Mouse (Mus musculus): Measurements from ENCODE around the gene Tspan12. TPM values are rescaled to one million over a fixed set of nuclear protein-coding genes. Genes with fewer than 3 reads are reported as not detected.

Tspan12 gene
- total and polyA plus RNA-seq, 3 experiments: not detected

GRCm38 (mm10) chr6:21740606-21741005, 111.7 kb downstream of the Tspan12 start:
- Histone ChIP-seq H3K4me1 (ENCODE audit: control insufficient read depth in 1 of 2, insufficient read depth in 2 of 2, low read length in 2 of 2) (no peaks in the 10 kb centered on the region), H3K27me3 (ENCODE audit: control insufficient read depth in 1 of 2, insufficient read depth in 2 of 2, low read length in 2 of 2) (no peaks in the 10 kb centered on the region; a peak in 1 of 4 replicates), H3K79me2 (ENCODE audit: control insufficient read depth, insufficient read depth, low read length, poor library complexity) (no peaks in the 10 kb centered on the region), H3K9me3 (replicated peaks; ENCODE audit: insufficient read depth, low read length) (no peaks in the 10 kb centered on the region), H3K27ac (ENCODE audit: control insufficient read depth, low read depth, low read length) (no peak overlapping the region), H3K9ac (ENCODE audit: control insufficient read depth, low read depth, low read length, poor library complexity, severe bottlenecking) (no peak overlapping the region), H3K36me3 (ENCODE audit: control insufficient read depth in 1 of 2, insufficient read depth in 2 of 2, low read length in 2 of 2) (no peaks in the 10 kb centered on the region), H3K4me3 (ENCODE audit: control insufficient read depth in 1 of 2, insufficient read depth in 1 of 2, low read depth in 2 of 2, low read length in 2 of 2) (no peak overlapping the region)
- no peak for DNase-seq (ENCODE audit: low read depth, low spot score)
- TF ChIP-seq RAD21 (IDR thresholded peaks at IDR 0.05; ENCODE audit: low read depth, low read length): no peak
- TF ChIP-seq USF1 (IDR thresholded peaks at IDR 0.05; ENCODE audit: low read depth, low read length): no peak
- TF ChIP-seq POLR2AphosphoS5 (IDR thresholded peaks at IDR 0.05; ENCODE audit: borderline replicate concordance, low read depth, low read length): no peak
- TF ChIP-seq CHD1 (IDR thresholded peaks at IDR 0.05; ENCODE audit: low read depth, low read length): no peak
- no peak for TF ChIP-seq POLR2AphosphoS2 (IDR thresholded peaks at IDR 0.05; ENCODE audit: low read length)
- TF ChIP-seq UBTF (IDR thresholded peaks at IDR 0.05; ENCODE audit: borderline replicate concordance, insufficient read depth, low read depth, low read length): no peak
- no peak for TF ChIP-seq HCFC1 (IDR thresholded peaks at IDR 0.05; ENCODE audit: low read depth, low read length)
- TF ChIP-seq POLR2A (IDR thresholded peaks at IDR 0.05; ENCODE audit: control insufficient read depth in 1 of 2, insufficient read depth in 1 of 2, low read depth in 1 of 2, low read length in 2 of 2, poor library complexity in 1 of 2): no peak
- no peak for TF ChIP-seq JUND (IDR thresholded peaks at IDR 0.05; ENCODE audit: low read depth, low read length)
- no peak for TF ChIP-seq ZC3H11A (IDR thresholded peaks at IDR 0.05; ENCODE audit: low read depth, low read length)
- no peak for TF ChIP-seq TAL1 (IDR thresholded peaks at IDR 0.05; ENCODE audit: low read length)
- no peak for TF ChIP-seq GABPA (IDR thresholded peaks at IDR 0.05; ENCODE audit: low read depth, low read length)
- no peak for TF ChIP-seq TCF12 (IDR thresholded peaks at IDR 0.05; ENCODE audit: low read depth, low read length)

DNA sequence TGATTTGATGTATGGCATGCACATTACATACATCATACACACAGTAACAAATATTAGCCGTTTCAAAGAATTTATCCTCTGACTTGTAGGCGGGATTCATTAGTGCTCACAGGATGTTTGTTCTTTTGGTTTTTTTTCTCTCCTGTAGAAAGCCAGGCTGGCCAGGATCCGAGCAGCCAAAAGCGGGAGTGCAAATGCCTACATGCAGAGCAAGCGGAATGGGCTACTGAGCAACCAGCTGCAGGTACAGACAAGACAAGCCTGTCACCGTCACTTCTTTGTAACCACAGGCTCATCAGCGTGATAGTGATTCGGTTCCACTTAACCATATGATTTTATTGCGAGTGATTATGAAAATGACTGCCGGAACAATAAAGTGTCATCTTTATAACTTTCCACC, 130.1 kb downstream of the Tspan12 start:
- DNase-seq (ENCODE audit: low read depth, low spot score): no peak
- Histone ChIP-seq H3K9me3 (replicated peaks; ENCODE audit: insufficient read depth, low read length) (no peaks in the 10 kb centered on the region), H3K79me2 (ENCODE audit: control insufficient read depth, insufficient read depth, low read length, poor library complexity) (no peaks in the 10 kb centered on the region), H3K9ac (ENCODE audit: control insufficient read depth, low read depth, low read length, poor library complexity, severe bottlenecking) (no peak overlapping the region), H3K27ac (ENCODE audit: control insufficient read depth, low read depth, low read length) (no peak overlapping the region), H3K4me3 (ENCODE audit: control insufficient read depth in 1 of 2, insufficient read depth in 1 of 2, low read depth in 2 of 2, low read length in 2 of 2) (no peak overlapping the region), H3K4me1 (ENCODE audit: control insufficient read depth in 1 of 2, insufficient read depth in 2 of 2, low read length in 2 of 2) (no peaks in the 10 kb centered on the region), H3K27me3 (ENCODE audit: control insufficient read depth in 1 of 2, insufficient read depth in 2 of 2, low read length in 2 of 2) (peaks cover 0 to 3% of the 10 kb centered on the region in 2 experiments; a peak in 1 of 4 replicates), H3K36me3 (ENCODE audit: control insufficient read depth in 1 of 2, insufficient read depth in 2 of 2, low read length in 2 of 2) (no peaks in the 10 kb centered on the region)
- TF ChIP-seq TAL1 (IDR thresholded peaks at IDR 0.05; ENCODE audit: low read length): no peak
- TF ChIP-seq ZNF384 (IDR thresholded peaks at IDR 0.05; ENCODE audit: low read depth, low read length): no peak
- no peak for TF ChIP-seq NRF1 (IDR thresholded peaks at IDR 0.05; ENCODE audit: insufficient read depth, low read depth, low read length, poor library complexity, severe bottlenecking)
- no peak for TF ChIP-seq MYC (IDR thresholded peaks at IDR 0.05; ENCODE audit: low read depth, low read length)
- no peak for TF ChIP-seq MYB (IDR thresholded peaks at IDR 0.05; ENCODE audit: low read depth, low read length)

Other genes starting within 250 kb of the Tspan12 start
- 13.4 and 13.5 TPM in 2 replicates for gene Ing3, start 97.1 kb upstream of the Tspan12 start, total RNA-seq (2012; rRNA removed)
- gene Ing3, start 97.1 kb upstream of the Tspan12 start, polyA plus RNA-seq (2012; ENCODE audit: insufficient read depth in 1 of 2, insufficient read length in 2 of 2, low read depth in 1 of 2, low replicate concordance in 2 of 2, missing spikeins in 1 of 2): 10 to 100 TPM in 1 of 2 experiments, not detected in 1; 16.5 TPM
- gene Cped1, start 133.4 kb upstream of the Tspan12 start, total RNA-seq (2012; rRNA removed): 0.03 TPM in 1 of 2 replicates, not detected in the other
- not detected for gene Cped1, start 133.4 kb upstream of the Tspan12 start, polyA plus RNA-seq (2012; ENCODE audit: insufficient read depth in 1 of 2, insufficient read length in 2 of 2, low read depth in 1 of 2, low replicate concordance in 2 of 2, missing spikeins in 1 of 2)